Mouse (Mus musculus): ENCODE data around the gene Tshr.

GRCm38 (mm10) chr12:91401049-91401352 is 16.6 kb downstream of the Tshr start:
- no peak for TF ChIP-seq POLR2A (IDR thresholded peaks at IDR 0.05; ENCODE audit: insufficient read depth, low read depth, low read length)
- TF ChIP-seq CTCF (IDR thresholded peaks at IDR 0.05; ENCODE audit: insufficient read depth, low read depth, low read length): no peak

Data from olfactory bulb, adult 2 months (tissue).